Mouse (Mus musculus): Measurements from ENCODE around the gene Heph. TPM values are rescaled to one million over a fixed set of nuclear protein-coding genes. Genes with fewer than 3 reads are reported as not detected.
"Not testable (repeated sequence)": the region's sequence is repeated elsewhere in the genome, so short reads cannot be mapped to it uniquely, and the experiment has no call there.

Heph gene
- 1 to 10 TPM; 2.5 to 2.9 TPM for total RNA-seq (2021)
- long read RNA-seq, full-length matches to known transcripts, result 1 of 3 reads
- long read RNA-seq, partial matches to known transcripts, result 0 of 3 reads
- long read RNA-seq, other reads (novel, unspliced or antisense), result 2 of 3 reads

DNA sequence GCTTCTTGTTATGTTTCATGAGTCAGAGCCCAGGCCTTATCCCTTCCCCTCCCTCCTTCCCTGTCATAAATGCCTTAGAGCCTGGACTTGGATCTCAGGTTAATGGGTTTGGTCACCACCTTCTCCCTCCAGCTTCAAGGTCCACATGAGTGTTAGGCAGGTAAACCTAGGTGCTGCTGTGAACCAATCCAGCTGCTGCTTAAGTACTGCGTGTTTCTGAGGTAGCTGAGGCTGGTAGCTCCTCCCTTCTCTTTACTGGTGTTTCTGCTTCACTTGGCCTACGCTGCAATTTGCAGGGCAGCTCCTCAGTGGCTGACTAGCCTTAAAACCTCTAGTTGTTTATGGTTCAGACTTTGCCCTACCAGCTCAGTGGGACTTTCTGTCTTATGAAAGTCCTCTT lies at the start of gene Heph:
TSS of gene Heph (plus strand) at position 211 of the 400 bp plus-strand sequence.
- no peak for DNase-seq (ENCODE audit: low spot score in 2 of 2)

DNA sequence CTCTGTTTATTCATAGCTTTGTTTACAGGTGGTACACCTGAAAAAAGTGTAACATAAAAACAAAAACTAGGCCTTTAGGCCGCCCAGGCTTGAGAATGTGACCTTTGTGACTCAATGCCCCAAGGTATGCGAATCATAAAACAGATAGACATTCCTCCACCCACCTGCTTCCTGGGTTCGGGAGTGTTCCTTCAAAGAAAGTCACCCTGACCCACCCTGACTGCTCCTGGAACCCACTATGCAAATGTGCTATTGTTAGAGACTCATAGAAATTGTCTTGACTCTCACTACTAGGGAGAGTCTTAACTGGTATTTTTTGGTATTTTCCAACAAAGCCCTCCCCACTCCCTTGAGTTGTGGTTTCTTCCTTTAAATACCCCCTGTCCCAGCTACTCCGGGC lies 39.8 kb upstream of the Heph start:
- DNase-seq (ENCODE audit: low spot score in 2 of 2), result not testable (repeated sequence)

DNA sequence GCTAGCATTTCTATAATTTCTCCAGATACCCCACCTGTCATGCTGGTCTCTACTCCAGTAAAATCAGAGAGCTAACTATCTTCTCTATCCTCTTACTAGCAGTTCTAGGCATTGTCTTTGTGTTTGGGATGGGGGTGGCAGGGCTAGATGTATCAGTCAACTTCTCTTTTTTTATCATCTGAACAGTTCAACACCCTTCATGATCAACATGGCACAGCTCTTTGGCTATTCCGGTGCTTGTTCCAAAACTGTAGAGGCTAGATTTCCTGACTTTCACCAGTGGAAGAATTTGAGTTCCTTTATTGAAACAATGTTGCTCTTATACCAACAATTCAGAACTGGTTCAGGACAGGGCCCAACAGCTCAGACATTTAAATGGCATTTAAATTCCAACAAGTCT lies 38.2 kb upstream of the Heph start:
- no peak for DNase-seq (ENCODE audit: low spot score in 2 of 2)

DNA sequence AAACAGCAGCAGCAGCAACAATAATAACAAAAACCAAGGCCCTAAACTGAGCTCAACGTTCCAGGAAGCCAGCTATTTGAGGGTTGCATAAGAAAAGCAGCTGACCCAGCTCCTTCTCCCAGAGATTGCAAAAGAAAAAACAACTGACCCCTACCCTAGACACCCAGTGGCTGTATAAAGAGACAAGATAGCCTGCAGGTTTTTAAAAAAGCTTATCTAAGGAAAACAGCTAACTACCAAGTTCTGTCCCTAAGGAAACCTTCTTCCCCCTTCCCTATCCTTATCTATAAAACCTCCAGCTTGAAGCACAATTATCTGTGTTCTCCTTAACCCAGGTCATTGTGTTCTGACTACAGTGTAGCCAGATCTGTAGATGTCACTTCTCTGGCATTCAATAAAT lies 37.4 kb upstream of the Heph start:
- no peak for DNase-seq (ENCODE audit: low spot score in 2 of 2)

DNA sequence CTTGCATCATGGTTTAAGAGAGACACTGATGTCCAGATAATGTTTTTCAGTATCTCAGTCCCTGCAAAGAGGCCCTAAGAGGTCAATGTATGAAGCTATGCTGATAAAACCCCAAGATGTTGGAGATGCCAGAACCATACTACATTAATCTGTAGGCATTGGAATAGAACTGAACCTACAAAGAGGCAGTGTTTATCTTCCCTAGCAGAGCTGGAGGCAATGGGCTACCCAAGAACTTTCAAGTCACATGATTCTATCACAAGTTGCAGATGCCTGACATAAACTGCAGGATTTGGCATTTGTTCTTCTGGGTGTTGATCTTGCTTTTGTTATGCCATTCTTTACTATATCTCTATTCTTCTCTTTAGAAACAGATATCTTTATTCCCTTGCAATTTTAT lies 35.8 kb upstream of the Heph start:
- DNase-seq (ENCODE audit: low spot score in 2 of 2), result no peak

DNA sequence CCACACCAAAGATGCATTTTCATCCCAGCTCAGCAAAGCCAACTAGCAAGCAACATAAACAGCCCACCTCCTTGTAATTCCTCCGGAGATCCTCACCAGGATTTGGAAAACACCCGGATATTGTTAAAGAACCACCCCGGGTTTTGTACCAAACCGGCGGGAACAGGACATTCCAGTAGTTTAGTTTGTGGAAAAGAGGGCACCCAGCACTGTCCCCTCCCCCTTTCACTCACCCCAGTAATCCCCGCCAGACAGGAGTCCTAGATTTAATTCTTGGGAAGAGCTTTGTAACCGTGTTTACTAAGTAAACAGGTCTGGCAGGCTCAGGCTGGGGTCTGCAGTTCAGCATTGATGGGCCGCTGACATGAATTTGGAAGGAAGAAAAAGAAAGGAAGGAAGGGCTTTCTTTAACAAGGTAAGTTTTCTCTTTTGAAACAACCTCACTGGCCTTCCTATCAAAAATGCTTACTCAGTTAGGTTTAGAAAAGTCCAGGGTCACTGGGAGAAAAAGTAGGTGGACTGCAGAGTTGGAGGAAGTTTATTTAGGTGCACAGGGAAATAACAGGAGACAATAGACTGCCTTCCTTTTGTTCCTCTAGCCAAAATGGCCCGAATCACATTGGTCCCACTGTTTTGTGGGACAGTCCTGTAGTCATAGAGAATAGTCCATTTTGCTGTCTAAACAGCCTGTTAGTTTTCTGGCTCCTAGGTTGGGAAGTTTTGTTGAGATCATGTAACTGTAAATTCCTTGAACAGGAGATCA lies 1.2 kb downstream of the Heph start, which contains the start of gene Hsf3:
TSS of gene Hsf3 (minus strand) at position 94 of the 763 bp plus-strand sequence.
- peak in 1 of 2 experiments; percentile 2 for DNase-seq (ENCODE audit: low spot score in 2 of 2)

DNA sequence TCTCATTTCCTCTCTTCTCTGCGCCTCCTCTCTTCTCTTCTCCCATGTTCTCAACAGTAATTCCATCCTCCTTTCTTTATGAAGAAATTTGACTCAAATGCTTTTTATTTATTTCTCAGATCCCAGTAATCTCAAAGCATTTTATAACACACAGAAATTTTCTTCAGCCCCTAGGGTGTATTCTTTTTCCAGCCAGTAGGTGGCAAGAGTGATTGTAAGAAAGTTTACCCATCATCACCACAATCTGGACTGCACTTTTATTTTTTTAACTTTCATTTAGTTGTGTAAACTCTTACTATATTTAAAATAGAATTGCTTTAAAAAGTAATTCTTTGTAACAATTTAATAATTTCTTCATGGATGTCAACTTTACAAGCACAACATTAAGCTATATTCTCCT lies 46.4 kb downstream of the Heph start:
- DNase-seq (ENCODE audit: low spot score in 2 of 2), result peak in 1 of 2 experiments; percentile 2

Other genes starting within 250 kb of the Heph start
- gene Vsig4, start 161.9 kb upstream of the Heph start, total RNA-seq (2021), result not detected
- not detected for gene Hsf3, start 935 bp downstream of the Heph start, total RNA-seq (2021)